Mouse (Mus musculus) CH12.LX (cell line): Measurements from ENCODE around the gene Coa4. TPM values are rescaled to one million over a fixed set of nuclear protein-coding genes. Genes with fewer than 3 reads are reported as not detected.
A peak's percentile ranks its signal among the peaks of the same experiment; 100 is the strongest.

ENCODE experiments used
- DNase-seq: peaks from one replicate; pipeline ENCODE4 v3.0.0-alpha.2; 2013; ENCODE audit errors: extremely low read depth
- H3K27ac ChIP-seq: 2 replicates; pipeline ENCODE4 v1.5.1; 2012; ENCODE audit warnings: low read depth, mild to moderate bottlenecking, control low read depth, moderate library complexity; ENCODE audit not compliant: insufficient read depth
- H3K27me3 ChIP-seq: replicated peaks from 2 replicates; pipeline ENCODE3; 2012; ENCODE audit warnings: inconsistent platforms
- H3K36me3 ChIP-seq, 2 experiments: replicated peaks in 1 of 2; 2 replicates each; pipeline versions ENCODE3 to v1.6.1; 2012; ENCODE audit warnings: inconsistent platforms in 1 of 2, low read length in 1 of 2, mild to moderate bottlenecking in 1 of 2, mixed read lengths in 1 of 2, moderate library complexity in 1 of 2; ENCODE audit not compliant: control insufficient read depth in 1 of 2, insufficient read depth in 1 of 2
- H3K4me1 ChIP-seq, 2 experiments: 2 replicates each; pipeline ENCODE4 v1.6.1; 2012; ENCODE audit warnings: inconsistent platforms in 1 of 2, moderate library complexity in 1 of 2; ENCODE audit not compliant: insufficient read depth in 2 of 2, control insufficient read depth in 1 of 2
- H3K4me2 ChIP-seq: 2 replicates; pipeline ENCODE4 v1.6.1; 2012; ENCODE audit warnings: low read depth, mild to moderate bottlenecking, control low read depth; ENCODE audit not compliant: poor library complexity, insufficient read depth, severe bottlenecking
- H3K4me3 ChIP-seq, 3 experiments: fragments of 150-350 bp in 1 of 3; sonication (generic) in 1 of 3; replicated peaks in 1 of 3; 2 replicates each; pipeline versions ENCODE3 to v1.5.1; 2011 to 2012; ENCODE audit warnings: low read depth in 2 of 3, low read length in 2 of 3, mild to moderate bottlenecking in 2 of 3, moderate library complexity in 2 of 3, control low read depth in 1 of 3, improper control_type of control experiment in 1 of 3, inconsistent platforms in 1 of 3, mixed read lengths in 1 of 3; ENCODE audit not compliant: poor library complexity in 1 of 3
- H3K79me2 ChIP-seq: replicated peaks from 2 replicates; pipeline ENCODE4 v1.6.1; 2012; ENCODE audit warnings: mild to moderate bottlenecking, moderate library complexity; ENCODE audit not compliant: control insufficient read depth, poor library complexity, insufficient read depth, severe bottlenecking; ENCODE audit errors: extremely low read depth
- H3K9ac ChIP-seq: 2 replicates; pipeline ENCODE4 v1.6.1; 2012; ENCODE audit warnings: low read depth, mild to moderate bottlenecking, control low read depth, moderate library complexity; ENCODE audit not compliant: insufficient read depth
- H3K9me3 ChIP-seq: replicated peaks from 2 replicates; pipeline ENCODE3; 2012; ENCODE audit warnings: low read length, inconsistent platforms, mixed read lengths
- BHLHE40 ChIP-seq: IDR thresholded peaks from 2 replicates; pipeline ENCODE4 v1.6.1; 2011; ENCODE audit warnings: mild to moderate bottlenecking, low read depth, low read length, improper control_type of control experiment
- CHD2 ChIP-seq: IDR thresholded peaks from 2 replicates; pipeline ENCODE4 v1.6.1; 2011; ENCODE audit warnings: low read length, improper control_type of control experiment
- CTCF ChIP-seq, 2 experiments: IDR thresholded peaks in 1 of 2; conservative IDR thresholded peaks in 1 of 2; 2 replicates each; pipeline ENCODE4 v1.5.1; 2011 to 2012; ENCODE audit warnings: low read depth in 2 of 2, low read length in 2 of 2, improper control_type of control experiment in 1 of 2, inconsistent platforms in 1 of 2, mild to moderate bottlenecking in 1 of 2, moderate library complexity in 1 of 2
- ELF1 ChIP-seq: IDR thresholded peaks from 2 replicates; pipeline ENCODE4 v1.6.1; 2014; ENCODE audit warnings: low read depth, mild to moderate bottlenecking, inconsistent platforms, low read length, improper control_type of control experiment
- GABPA ChIP-seq: IDR thresholded peaks from 2 replicates; pipeline ENCODE4 v1.6.1; 2012; ENCODE audit warnings: low read depth, low read length, improper control_type of control experiment, inconsistent platforms; ENCODE audit not compliant: insufficient replicate concordance
- IRF4 ChIP-seq: IDR thresholded peaks from 2 replicates; pipeline ENCODE4 v1.6.1; 2014; ENCODE audit warnings: low read depth, mild to moderate bottlenecking, inconsistent platforms, low read length, improper control_type of control experiment
- JUN ChIP-seq: IDR thresholded peaks from 2 replicates; pipeline ENCODE4 v1.6.1; 2011; ENCODE audit warnings: low read depth, mild to moderate bottlenecking, low read length, improper control_type of control experiment, moderate library complexity; ENCODE audit not compliant: insufficient read depth
- KAT2A ChIP-seq: IDR thresholded peaks from 2 replicates; pipeline ENCODE4 v1.6.1; 2012; ENCODE audit warnings: low read length, improper control_type of control experiment, inconsistent platforms; ENCODE audit not compliant: insufficient replicate concordance
- MAX ChIP-seq: IDR thresholded peaks from 2 replicates; pipeline ENCODE4 v1.6.1; 2011; ENCODE audit warnings: low read length, improper control_type of control experiment
- MAZ ChIP-seq: IDR thresholded peaks from 2 replicates; pipeline ENCODE4 v1.6.1; 2012; ENCODE audit warnings: low read depth, mild to moderate bottlenecking, inconsistent platforms, low read length, improper control_type of control experiment, moderate library complexity
- MEF2A ChIP-seq: IDR thresholded peaks from 2 replicates; pipeline ENCODE4 v1.6.1; 2014; ENCODE audit warnings: low read depth, mild to moderate bottlenecking, inconsistent platforms, low read length, improper control_type of control experiment, borderline replicate concordance
- NELFE ChIP-seq: IDR thresholded peaks from 2 replicates; pipeline ENCODE4 v1.6.1; 2011; ENCODE audit warnings: low read depth, low read length, improper control_type of control experiment
- NRF1 ChIP-seq: IDR thresholded peaks from 2 replicates; pipeline ENCODE4 v1.6.1; 2014; ENCODE audit warnings: low read depth, mild to moderate bottlenecking, inconsistent platforms, low read length, improper control_type of control experiment, moderate library complexity
- PAX5 ChIP-seq: IDR thresholded peaks from 2 replicates; pipeline ENCODE4 v1.6.1; 2012; ENCODE audit warnings: low read length, inconsistent platforms, mixed read lengths
- POLR2A ChIP-seq: IDR thresholded peaks from 2 replicates; pipeline ENCODE4 v1.6.1; 2011; ENCODE audit warnings: low read depth, mild to moderate bottlenecking, improper control_type of control experiment, low read length
- POLR2AphosphoS2 ChIP-seq: IDR thresholded peaks from 2 replicates; pipeline ENCODE4 v1.6.1; 2011; ENCODE audit warnings: low read depth, low read length, improper control_type of control experiment
- RCOR1 ChIP-seq: conservative IDR thresholded peaks from 2 replicates; pipeline ENCODE4 v1.6.1; 2012; ENCODE audit warnings: low read depth, mild to moderate bottlenecking, inconsistent platforms, low read length, improper control_type of control experiment
- SIN3A ChIP-seq: IDR thresholded peaks from 2 replicates; pipeline ENCODE4 v1.6.1; 2012; ENCODE audit warnings: low read length, improper control_type of control experiment, inconsistent platforms
- TCF12 ChIP-seq: IDR thresholded peaks from 2 replicates; pipeline ENCODE4 v1.6.1; 2014; ENCODE audit warnings: low read depth, mild to moderate bottlenecking, inconsistent platforms, low read length, improper control_type of control experiment
- USF1 ChIP-seq: IDR thresholded peaks from 2 replicates; pipeline ENCODE4 v1.6.1; 2014; ENCODE audit warnings: low read depth, mild to moderate bottlenecking, inconsistent platforms, low read length, improper control_type of control experiment
- USF2 ChIP-seq: conservative IDR thresholded peaks from 2 replicates; pipeline ENCODE4 v1.6.1; 2011; ENCODE audit warnings: low read depth, low read length, improper control_type of control experiment
- ZMIZ1 ChIP-seq: IDR thresholded peaks from 2 replicates; pipeline ENCODE4 v1.6.1; 2012; ENCODE audit warnings: low read depth, mild to moderate bottlenecking, inconsistent platforms, low read length, improper control_type of control experiment
- dilution Hi-C: fragments of 300-500 bp; cut with MboI; formaldehyde crosslinking; loops from 2 replicates; pipeline ENCODE4 v1.14.3; 2020; ENCODE audit warnings: low sequenced_read_pairs; ENCODE audit not compliant: extremely low pct_unique_long_range_greater_than_20kb, extremely low pct_ligation_motif_present
- in situ Hi-C: fragments of 300-500 bp; cut with MboI; formaldehyde crosslinking; loops from 3 replicates; pipeline ENCODE4 v1.14.3; 2019; ENCODE audit warnings: low sequenced_read_pairs, low pct_ligation_motif_present, low pct_unique_long_range_greater_than_20kb, mixed read lengths
- polyA plus RNA-seq: library from polyadenylated mRNA; unstranded; fragments of >175 nt; gene quantifications from 2 replicates; pipeline ENCODE4 v1.2.1, GENCODE M21; 2012; ENCODE audit warnings: low read depth; ENCODE audit not compliant: insufficient read length
- total RNA-seq, 2 experiments: library from RNA; depleted of rRNA; stranded (reverse); fragments of 300-350 nt in 1 of 2; fragments of >200 nt in 1 of 2; gene quantifications; 2 replicates each; pipeline ENCODE4 v1.2.3; 2012 to 2014

The Coa4 gene
- total and polyA plus RNA-seq, 3 experiments, result 22.9 to 24.1 (median 24.1) TPM

- H3K4me2 ChIP-seq, result no peak overlapping the region
- H3K79me2 ChIP-seq, result peaks cover 6% of the 10 kb centered on the region; the same call in 1 of the 2 replicates
- H3K36me3 ChIP-seq, result peaks cover 44 to 83% of the 10 kb centered on the region in 2 experiments
- in situ Hi-C loops, result no loop called here
- no peak overlapping the region for H3K27ac ChIP-seq
- H3K9me3 ChIP-seq, result no peaks in the 10 kb centered on the region
- H3K4me1 ChIP-seq, result peaks cover 24 to 94% of the 10 kb centered on the region in 2 experiments
- dilution Hi-C loops, result no loop called here
- peak; percentile 29 for DNase-seq
- H3K9ac ChIP-seq, result no peak overlapping the region
- H3K4me3 ChIP-seq, result no peak overlapping the region
- no peaks in the 10 kb centered on the region for H3K27me3 ChIP-seq
- TF ChIP-seq MAZ (no peak), KAT2A (no peak), GABPA (no peak), BHLHE40 (no peak), NRF1 (no peak), POLR2AphosphoS2 (peak; percentile 34), MEF2A (0 out of 2 replicates have a peak, but pooled peaks have one; percentile 19), CTCF (conservative IDR thresholded peaks at IDR 0.05 in 1 of 2, IDR thresholded peaks at IDR 0.05 in 1 of 2; ENCODE audit: low read depth in 2 of 2, low read length in 2 of 2) (no peak), SIN3A (no peak), MAX (no peak), POLR2A (peak; percentile 16; the same call in 1 of the 2 replicates), JUN (no peak), USF2 (no peak), ZMIZ1 (peak; percentile 36; the same call in 1 of the 2 replicates), NELFE (no peak; the same call in 1 of the 2 replicates), RCOR1 (no peak), CHD2 (no peak)
These were observed 35.6 kb upstream of the Coa4 start for GRCm38 (mm10) chr7:100501027-100501843.

GRCm38 (mm10) chr7:100501844-100502373, 35.0 kb upstream of the Coa4 start:
- H3K9me3 ChIP-seq, result no peaks in the 10 kb centered on the region
- H3K4me2 ChIP-seq, result no peak overlapping the region
- TF ChIP-seq ELF1, result no peak
- no peak for TF ChIP-seq USF2
- 0 out of 2 replicates have a peak, but pooled peaks have one; percentile 15 for TF ChIP-seq POLR2AphosphoS2
- TF ChIP-seq BHLHE40, result no peak
- TF ChIP-seq ZMIZ1, result peak; percentile 85
- TF ChIP-seq TCF12, result no peak
- TF ChIP-seq USF1, result no peak
- TF ChIP-seq CHD2, result peak; percentile 27
- no peak for TF ChIP-seq PAX5
- TF ChIP-seq IRF4, result no peak
- H3K9ac ChIP-seq, result no peak overlapping the region
- dilution Hi-C loops (no loop called here), in situ Hi-C loops (no loop called here)
- no peaks in the 10 kb centered on the region for H3K27me3 ChIP-seq
- DNase-seq, result peak; percentile 29
- H3K27ac ChIP-seq, result peak overlapping the region; percentile 62; the same call in 1 of the 2 replicates
- no peaks in the 10 kb centered on the region for H3K79me2 ChIP-seq
- peaks cover 41 to 83% of the 10 kb centered on the region in 2 experiments for H3K36me3 ChIP-seq
- H3K4me1 ChIP-seq, result peaks cover 21 to 94% of the 10 kb centered on the region in 2 experiments
- H3K4me3 ChIP-seq, result no peak overlapping the region
